Mouse (Mus musculus): ENCODE data around the gene Ctc1.
"Not testable (repeated sequence)": the region's sequence is repeated elsewhere in the genome, so short reads cannot be mapped to it uniquely, and the experiment has no call there.

DNA sequence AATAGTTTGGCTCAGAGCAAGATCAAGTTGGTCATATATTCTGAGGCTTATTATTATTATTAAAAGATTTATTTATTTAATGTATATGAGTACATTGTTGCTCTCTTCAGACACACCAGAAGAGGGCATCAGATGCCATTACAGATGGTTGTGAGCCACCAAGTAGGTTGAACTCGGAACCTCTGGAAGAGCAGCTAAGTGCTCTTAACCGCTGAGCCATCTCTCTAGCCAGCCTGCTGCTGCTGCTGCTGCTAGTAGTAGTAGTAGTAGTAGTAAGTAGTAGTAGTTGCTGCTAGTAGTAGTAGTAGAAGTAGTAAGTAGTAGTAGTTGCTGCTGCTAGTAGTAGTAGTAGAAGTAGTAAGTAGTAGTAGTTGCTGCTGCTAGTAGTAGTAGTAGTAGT is 4.3 kb upstream of the Ctc1 start:
- not testable (repeated sequence) for TF ChIP-seq CTCF (conservative IDR thresholded peaks at IDR 0.05; ENCODE audit: low read length); NANOG (IDR thresholded peaks at IDR 0.05; ENCODE audit: borderline replicate concordance, low read length); POU5F1 (IDR thresholded peaks at IDR 0.05; ENCODE audit: borderline replicate concordance, low read length)

Measured in E14TG2a.4 (cell line).